Mouse (Mus musculus): ENCODE measurements around the gene Mrpl37.

GRCm38 (mm10) chr4:107096043-107096442 is 29.4 kb upstream of the Mrpl37 start:
- TF ChIP-seq GATA1 (IDR thresholded peaks at IDR 0.05; ENCODE audit: low read length) (no peak), TAL1 (IDR thresholded peaks at IDR 0.05; ENCODE audit: low read length) (no peak)

All from erythroblast, embryonic 14.5 days (primary cell).